In genomic region chr9:13601729-13602128, GRCm38 (mm10) we compare ENCODE assay signal across 21 mouse cellular contexts.
DNase-seq lines count a peak whose midpoint lies in the region; ATAC-seq and TF ChIP-seq lines count a peak whose summit lies in the region.
"Had no signal": no experiment of that assay in that cellular context is flagged by ENCODE, and none has a peak within 500 bp of the region (broad histone marks: within the 10 kb centered on the region; RNA-seq: fewer than 3 reads in every experiment).

No protein-coding gene starts in this region.

- H3K9me3 ChIP-seq in midbrain, embryonic 16.5 days (replicated peaks; ENCODE audit: control insufficient read depth, low read length, poor library complexity, severe bottlenecking): no peaks in the 10 kb centered on the region
- no peaks in the 10 kb centered on the region for H3K9me3 ChIP-seq in midbrain, embryonic 11.5 days (ENCODE audit: control insufficient read depth, low read length)
- H3K9me3 ChIP-seq: embryonic facial prominence, embryonic 13.5 days; embryonic facial prominence, embryonic 15.5 days; forebrain, embryonic 10.5 days; forebrain, embryonic 12.5 days had no signal

- H3K36me3 ChIP-seq in midbrain, embryonic 16.5 days (ENCODE audit: control insufficient read depth, insufficient read depth, low read length): no peaks in the 10 kb centered on the region
- H3K36me3 ChIP-seq in midbrain, embryonic 11.5 days (ENCODE audit: control insufficient read depth, insufficient read depth, low read length): no peaks in the 10 kb centered on the region
- H3K36me3 ChIP-seq: embryonic facial prominence, embryonic 13.5 days; embryonic facial prominence, embryonic 15.5 days; forebrain, embryonic 10.5 days; forebrain, embryonic 12.5 days had no signal

- no peaks in the 10 kb centered on the region for H3K27me3 ChIP-seq in midbrain, embryonic 16.5 days (ENCODE audit: control insufficient read depth, insufficient read depth, low read depth, low read length)
- no peaks in the 10 kb centered on the region for H3K27me3 ChIP-seq in midbrain, embryonic 11.5 days (ENCODE audit: control insufficient read depth, insufficient read depth, low read length)
- H3K27me3 ChIP-seq: embryonic facial prominence, embryonic 13.5 days; embryonic facial prominence, embryonic 15.5 days; forebrain, embryonic 12.5 days had no signal

- ATAC-seq in midbrain, embryonic 16.5 days: peak; percentile 52; the same call in 1 of the 2 replicates
- no peak for ATAC-seq in midbrain, embryonic 11.5 days (ENCODE audit: low FRiP score)
- ATAC-seq: forebrain, embryonic 14.5 days; forebrain, embryonic 16.5 days had no signal

- no peak overlapping the region for H3K9ac ChIP-seq in midbrain, embryonic 16.5 days (ENCODE audit: low read depth, low read length)
- no peak overlapping the region for H3K9ac ChIP-seq in midbrain, embryonic 11.5 days (ENCODE audit: low read length)
- H3K9ac ChIP-seq: embryonic facial prominence, embryonic 13.5 days; embryonic facial prominence, embryonic 15.5 days; forebrain, embryonic 12.5 days had no signal

- no peak for DNase-seq in layer of hippocampus, adult 2 months (ENCODE audit: low spot score in 2 of 2)
- DNase-seq in layer of hippocampus, postnatal 25 days (ENCODE audit: extremely low spot score in 1 of 2, low spot score in 1 of 2): no peak
- no peak for DNase-seq in midbrain, embryonic 11.5 days (ENCODE audit: low spot score, missing footprints)
- DNase-seq: adrenal gland, adult 2 months; adrenal gland, postnatal 10 days; adrenal gland, postnatal 25 days; cerebellum, adult 11 months; cerebellum, adult 18-20 months; cerebellum, adult 8-10 months; cerebellum, adult 9-11 months; cerebellum, postnatal 14 days; cerebellum, postnatal 36 days; embryo, embryonic 11 days had no signal

- H3K4me2 ChIP-seq in midbrain, embryonic 16.5 days (ENCODE audit: low read length): no peak overlapping the region
- H3K4me2 ChIP-seq in midbrain, embryonic 11.5 days: no peak overlapping the region
- H3K4me2 ChIP-seq: embryonic facial prominence, embryonic 13.5 days; embryonic facial prominence, embryonic 15.5 days; forebrain, embryonic 12.5 days had no signal

- 0 out of 2 replicates have a peak, but pooled peaks cover 4% of the 10 kb centered on the region for H3K4me1 ChIP-seq in midbrain, embryonic 16.5 days (ENCODE audit: control insufficient read depth, insufficient read depth, low read length)
- H3K4me1 ChIP-seq in midbrain, embryonic 11.5 days (ENCODE audit: control insufficient read depth, insufficient read depth, low read length): no peaks in the 10 kb centered on the region
- H3K4me1 ChIP-seq: embryonic facial prominence, embryonic 15.5 days; forebrain, embryonic 10.5 days; forebrain, embryonic 12.5 days had no signal

- no peak for TF ChIP-seq CTCF in layer of hippocampus, adult 2 months (conservative IDR thresholded peaks at IDR 0.05)

- 46% methylated on average over 3 of the region's 3 CpGs for WGBS in midbrain, embryonic 16.5 days
- 80% methylated on average over 3 of the region's 3 CpGs for WGBS in midbrain, embryonic 11.5 days

- H3K4me3 ChIP-seq in layer of hippocampus, adult 2 months: no peak overlapping the region
- H3K4me3 ChIP-seq in midbrain, embryonic 16.5 days (ENCODE audit: low read depth, low read length): no peak overlapping the region
- no peak overlapping the region for H3K4me3 ChIP-seq in midbrain, embryonic 11.5 days (ENCODE audit: low read depth, low read length)
- H3K4me3 ChIP-seq: embryonic facial prominence, embryonic 13.5 days; embryonic facial prominence, embryonic 15.5 days; erythroblast, embryonic 14.5 days; forebrain, embryonic 10.5 days; forebrain, embryonic 12.5 days had no signal

- peak overlapping the region; percentile 93; the same call in 1 of the 2 replicates for H3K27ac ChIP-seq in layer of hippocampus, adult 2 months
- 0 out of 2 replicates have a peak overlapping the region, but pooled peaks have one; percentile 9 for H3K27ac ChIP-seq in midbrain, embryonic 16.5 days (ENCODE audit: low read length)
- no peak overlapping the region for H3K27ac ChIP-seq in midbrain, embryonic 11.5 days (ENCODE audit: low read depth, low read length)
- H3K27ac ChIP-seq: embryonic facial prominence, embryonic 13.5 days; embryonic facial prominence, embryonic 15.5 days; forebrain, embryonic 10.5 days; forebrain, embryonic 12.5 days had no signal
